In the genomic region with DNA sequence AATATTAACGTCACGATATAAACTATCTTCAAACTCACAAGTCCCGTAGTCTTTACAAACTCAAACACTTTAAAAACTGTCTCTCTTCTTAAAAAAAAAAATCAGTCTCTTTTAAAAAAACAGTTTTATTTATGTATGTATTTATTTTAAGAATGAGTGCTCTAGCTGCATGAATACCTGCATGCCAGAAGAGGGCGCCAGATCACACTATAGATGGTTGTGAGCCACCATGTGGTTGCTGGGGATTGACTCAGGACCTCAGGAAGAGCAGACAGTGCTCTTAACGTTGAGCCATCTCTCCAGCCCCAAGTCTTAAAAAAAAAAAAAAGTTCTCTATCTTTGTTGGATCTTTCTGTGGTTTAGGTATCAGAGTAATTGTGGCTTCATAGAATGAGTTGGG, we compare ENCODE assay signal across 18 mouse cellular contexts. TPM values are rescaled to one million over a fixed set of nuclear protein-coding genes. Genes with fewer than 3 reads are reported as not detected.
A peak's percentile ranks its signal among the peaks of the same experiment; 100 is the strongest.
DNase-seq lines count a peak whose midpoint lies in the region; ATAC-seq and TF ChIP-seq lines count a peak whose summit lies in the region.
"Had no signal": no experiment of that assay in that cellular context is flagged by ENCODE, and none has a peak within 500 bp of the region (broad histone marks: within the 10 kb centered on the region; RNA-seq: fewer than 3 reads in every experiment).

No protein-coding gene starts in this region.

- TF ChIP-seq RAD21 in MEL (IDR thresholded peaks at IDR 0.05; ENCODE audit: low read depth, low read length): peak; percentile 25

- H3K27me3 ChIP-seq in forebrain, postnatal 0 days (ENCODE audit: insufficient read depth, low read length): no peaks in the 10 kb centered on the region
- no peaks in the 10 kb centered on the region for H3K27me3 ChIP-seq in forebrain, embryonic 16.5 days (replicated peaks; ENCODE audit: control insufficient read depth, insufficient read depth, low read length)
- H3K27me3 ChIP-seq in lung, postnatal 0 days (replicated peaks; ENCODE audit: insufficient read depth, low read length): no peaks in the 10 kb centered on the region
- peaks cover 0 to 1% of the 10 kb centered on the region in 2 experiments; a peak in 1 of 4 replicates for H3K27me3 ChIP-seq in MEL (ENCODE audit: control insufficient read depth in 1 of 2, insufficient read depth in 2 of 2, low read length in 2 of 2)
- H3K27me3 ChIP-seq in liver, postnatal 0 days (ENCODE audit: insufficient read depth, low read length): no peaks in the 10 kb centered on the region
- H3K27me3 ChIP-seq: limb, embryonic 15.5 days; neural tube, embryonic 13.5 days had no signal

- TF ChIP-seq EP300 in lung, postnatal 0 days (IDR thresholded peaks at IDR 0.05): no peak
- no peak for TF ChIP-seq EP300 in MEL (IDR thresholded peaks at IDR 0.05; ENCODE audit: low read depth in 1 of 2, low read length in 2 of 2)
- no peak for TF ChIP-seq EP300 in liver, postnatal 0 days (IDR thresholded peaks at IDR 0.05; ENCODE audit: low read depth)

- no peak overlapping the region for H3K9ac ChIP-seq in forebrain, postnatal 0 days
- H3K9ac ChIP-seq in forebrain, embryonic 16.5 days (replicated peaks; ENCODE audit: low read depth, low read length): no peak overlapping the region
- H3K9ac ChIP-seq in lung, postnatal 0 days (replicated peaks; ENCODE audit: low read depth): no peak overlapping the region
- no peak overlapping the region for H3K9ac ChIP-seq in MEL (ENCODE audit: control insufficient read depth, low read depth, low read length, poor library complexity, severe bottlenecking)
- H3K9ac ChIP-seq in liver, postnatal 0 days (replicated peaks): no peak overlapping the region
- H3K9ac ChIP-seq: limb, embryonic 15.5 days; neural tube, embryonic 13.5 days had no signal

- no peak for TF ChIP-seq POLR2A in MEL (IDR thresholded peaks at IDR 0.05; ENCODE audit: control insufficient read depth in 1 of 2, insufficient read depth in 1 of 2, low read depth in 1 of 2, low read length in 2 of 2, poor library complexity in 1 of 2)

- no peaks in the 10 kb centered on the region for H3K4me1 ChIP-seq in forebrain, postnatal 0 days (ENCODE audit: insufficient read depth)
- H3K4me1 ChIP-seq in forebrain, embryonic 16.5 days (replicated peaks; ENCODE audit: control insufficient read depth, insufficient read depth, low read length): no peaks in the 10 kb centered on the region
- H3K4me1 ChIP-seq in lung, postnatal 0 days (ENCODE audit: insufficient read depth, low read depth, low read length): no peaks in the 10 kb centered on the region
- H3K4me1 ChIP-seq in MEL (ENCODE audit: control insufficient read depth in 1 of 2, insufficient read depth in 2 of 2, low read length in 2 of 2): no peaks in the 10 kb centered on the region; a peak in 1 of 4 replicates
- no peaks in the 10 kb centered on the region for H3K4me1 ChIP-seq in liver, postnatal 0 days (ENCODE audit: insufficient read depth)
- H3K4me1 ChIP-seq: neural tube, embryonic 13.5 days had no signal

- no peak for ATAC-seq in forebrain, postnatal 0 days
- no peak for ATAC-seq in forebrain, embryonic 16.5 days
- no peak for ATAC-seq in lung, postnatal 0 days
- no peak for ATAC-seq in liver, postnatal 0 days
- ATAC-seq: intestine, embryonic 16.5 days had no signal

- peak; percentile 47 for TF ChIP-seq CTCF in forebrain, postnatal 0 days (IDR thresholded peaks at IDR 0.05; ENCODE audit: low read depth)
- TF ChIP-seq CTCF in lung, postnatal 0 days (IDR thresholded peaks at IDR 0.05): peak; percentile 58
- TF ChIP-seq CTCF in MEL (IDR thresholded peaks at IDR 0.05 in 2 of 3, conservative IDR thresholded peaks at IDR 0.05 in 1 of 3; ENCODE audit: control insufficient read depth in 1 of 3, insufficient read depth in 1 of 3, low read depth in 2 of 3, low read length in 3 of 3, poor library complexity in 1 of 3, severe bottlenecking in 1 of 3): peak; percentile 12 to 62 (median 59); a peak in 4 of 6 replicates
- TF ChIP-seq CTCF in liver, postnatal 0 days (IDR thresholded peaks at IDR 0.05; ENCODE audit: low read depth): peak; percentile 56

- no peak for DNase-seq in forebrain, postnatal 0 days
- DNase-seq in lung, postnatal 0 days (ENCODE audit: low spot score): no peak
- no peak for DNase-seq in lung, postnatal 4 days
- peak; percentile 72 for DNase-seq in MEL (ENCODE audit: low read depth, low spot score)
- DNase-seq in liver, postnatal 0 days: no peak
- DNase-seq in cerebellum, adult 8-10 months: no peak
- no peak for DNase-seq in urinary bladder, adult 2 months (ENCODE audit: low spot score)
- DNase-seq: adrenal gland, postnatal 14 days; gastrocnemius, postnatal 14 days; layer of hippocampus, adult 9-11 months had no signal

- no peaks in the 10 kb centered on the region for H3K36me3 ChIP-seq in forebrain, postnatal 0 days (ENCODE audit: insufficient read depth)
- H3K36me3 ChIP-seq in forebrain, embryonic 16.5 days (ENCODE audit: control insufficient read depth, insufficient read depth): no peaks in the 10 kb centered on the region
- H3K36me3 ChIP-seq in lung, postnatal 0 days (ENCODE audit: insufficient read depth, low read length): no peaks in the 10 kb centered on the region
- H3K36me3 ChIP-seq in MEL (ENCODE audit: control insufficient read depth in 1 of 2, insufficient read depth in 2 of 2, low read length in 2 of 2): no peaks in the 10 kb centered on the region
- H3K36me3 ChIP-seq in liver, postnatal 0 days (replicated peaks; ENCODE audit: insufficient read depth, low read length): no peaks in the 10 kb centered on the region
- H3K36me3 ChIP-seq: G1E; limb, embryonic 15.5 days; neural tube, embryonic 13.5 days had no signal

- no peaks in the 10 kb centered on the region for H3K79me2 ChIP-seq in MEL (ENCODE audit: control insufficient read depth, insufficient read depth, low read length, poor library complexity)

- 54% methylated on average over 5 of the region's 5 CpGs for WGBS in forebrain, postnatal 0 days
- 58% methylated on average over 5 of the region's 5 CpGs for WGBS in forebrain, embryonic 16.5 days
- WGBS in lung, postnatal 0 days: 56% methylated on average over 5 of the region's 5 CpGs
- 57% methylated on average over 5 of the region's 5 CpGs for WGBS in liver, postnatal 0 days (ENCODE audit: insufficient replicate concordance)

- no peaks in the 10 kb centered on the region for H3K9me3 ChIP-seq in forebrain, postnatal 0 days (ENCODE audit: low read length)
- no peaks in the 10 kb centered on the region for H3K9me3 ChIP-seq in forebrain, embryonic 16.5 days (ENCODE audit: control insufficient read depth, low read length)
- no peaks in the 10 kb centered on the region for H3K9me3 ChIP-seq in lung, postnatal 0 days (ENCODE audit: low read length)
- no peaks in the 10 kb centered on the region for H3K9me3 ChIP-seq in MEL (replicated peaks; ENCODE audit: insufficient read depth, low read length)
- H3K9me3 ChIP-seq in liver, postnatal 0 days (ENCODE audit: low read length): no peaks in the 10 kb centered on the region
- H3K9me3 ChIP-seq: G1E; limb, embryonic 15.5 days; neural tube, embryonic 13.5 days had no signal

- no peak overlapping the region for H3K4me3 ChIP-seq in forebrain, postnatal 0 days (ENCODE audit: low read depth, low read length)
- no peak overlapping the region for H3K4me3 ChIP-seq in forebrain, embryonic 16.5 days (replicated peaks; ENCODE audit: low read length)
- no peak overlapping the region for H3K4me3 ChIP-seq in lung, postnatal 0 days (ENCODE audit: low read depth, low read length)
- H3K4me3 ChIP-seq in MEL (ENCODE audit: control insufficient read depth in 1 of 2, insufficient read depth in 1 of 2, low read depth in 2 of 2, low read length in 2 of 2): no peak overlapping the region
- no peak overlapping the region for H3K4me3 ChIP-seq in liver, postnatal 0 days (ENCODE audit: low read depth, low read length)
- H3K4me3 ChIP-seq: erythroblast, embryonic 14.5 days; limb, embryonic 15.5 days; neural tube, embryonic 13.5 days had no signal

- H3K27ac ChIP-seq in forebrain, postnatal 0 days (ENCODE audit: low read depth, low read length): no peak overlapping the region
- H3K27ac ChIP-seq in forebrain, embryonic 16.5 days (ENCODE audit: low read length): no peak overlapping the region
- no peak overlapping the region for H3K27ac ChIP-seq in lung, postnatal 0 days (ENCODE audit: low read length)
- no peak overlapping the region for H3K27ac ChIP-seq in MEL (ENCODE audit: control insufficient read depth, low read depth, low read length)
- H3K27ac ChIP-seq in liver, postnatal 0 days (ENCODE audit: low read depth): no peak overlapping the region
- H3K27ac ChIP-seq: limb, embryonic 15.5 days; neural tube, embryonic 13.5 days had no signal

- H3K4me2 ChIP-seq in forebrain, postnatal 0 days (ENCODE audit: low read depth): no peak overlapping the region
- no peak overlapping the region for H3K4me2 ChIP-seq in forebrain, embryonic 16.5 days (ENCODE audit: low read length)
- H3K4me2 ChIP-seq in lung, postnatal 0 days (replicated peaks; ENCODE audit: low read depth, low read length): no peak overlapping the region
- no peak overlapping the region for H3K4me2 ChIP-seq in liver, postnatal 0 days (ENCODE audit: low read depth, low read length)
- H3K4me2 ChIP-seq: limb, embryonic 15.5 days; neural tube, embryonic 13.5 days had no signal

RNA-seq across cellular contexts. Expression of gene Defb25, which starts 5.5 kb away (rescaled TPM):
- not detected in 2 replicates for total RNA-seq in forebrain, postnatal 0 days (2014; rRNA removed)
- not detected in 2 replicates for polyA plus RNA-seq in forebrain, postnatal 0 days (2015; fragmentation: Nextera tagmentation; extraction: Ambion mirVana)
- not detected in 2 replicates for polyA plus RNA-seq in forebrain, embryonic 16.5 days (2015; fragmentation: Nextera tagmentation; extraction: Ambion mirVana)
- 3.0 and 4.9 TPM in 2 replicates for polyA plus RNA-seq in lung, postnatal 0 days (2015; fragmentation: Nextera tagmentation; extraction: Ambion mirVana)
- not detected in 2 replicates for total RNA-seq in MEL (2012; rRNA removed)
- not detected for polyA plus RNA-seq in MEL (2012; ENCODE audit: insufficient read depth in 1 of 2, insufficient read length in 2 of 2, low read depth in 1 of 2, low replicate concordance in 2 of 2, missing spikeins in 1 of 2)
- polyA plus RNA-seq in liver, postnatal 0 days (2015; fragmentation: Nextera tagmentation; extraction: Ambion mirVana): 0.49 TPM in 1 of 2 replicates, not detected in the other
- polyA plus RNA-seq in urinary bladder, adult 2 months (2012; rRNA removed): 0.78 and 0.95 TPM in 2 replicates
- total RNA-seq: G1E had no signal
- polyA plus RNA-seq: erythroblast, embryonic 14.5 days; G1E; neural tube, embryonic 13.5 days; small intestine, adult 2 months had no signal

RNA-seq across cellular contexts. Expression of gene Rem1, which starts 9.4 kb away (rescaled TPM):
- total RNA-seq in forebrain, postnatal 0 days (2014; rRNA removed): 0.46 and 2.7 TPM in 2 replicates
- polyA plus RNA-seq in forebrain, postnatal 0 days (2015; fragmentation: Nextera tagmentation; extraction: Ambion mirVana): 0.44 and 0.53 TPM in 2 replicates
- 0.32 and 0.67 TPM in 2 replicates for polyA plus RNA-seq in forebrain, embryonic 16.5 days (2015; fragmentation: Nextera tagmentation; extraction: Ambion mirVana)
- polyA plus RNA-seq in lung, postnatal 0 days (2015; fragmentation: Nextera tagmentation; extraction: Ambion mirVana): 32.2 and 34.0 TPM in 2 replicates
- total RNA-seq in MEL (2012; rRNA removed): not detected in 2 replicates
- not detected for polyA plus RNA-seq in MEL (2012; ENCODE audit: insufficient read depth in 1 of 2, insufficient read length in 2 of 2, low read depth in 1 of 2, low replicate concordance in 2 of 2, missing spikeins in 1 of 2)
- 0.81 and 1.6 TPM in 2 replicates for polyA plus RNA-seq in liver, postnatal 0 days (2015; fragmentation: Nextera tagmentation; extraction: Ambion mirVana)
- 9.4 and 11.7 TPM in 2 replicates for polyA plus RNA-seq in urinary bladder, adult 2 months (2012; rRNA removed)
- total RNA-seq: G1E had no signal
- polyA plus RNA-seq: erythroblast, embryonic 14.5 days; G1E had no signal

RNA-seq across cellular contexts. Expression of gene Defb36, which starts 13.2 kb away (rescaled TPM):
- total RNA-seq in forebrain, postnatal 0 days (2014; rRNA removed): not detected in 2 replicates
- not detected in 2 replicates for polyA plus RNA-seq in forebrain, postnatal 0 days (2015; fragmentation: Nextera tagmentation; extraction: Ambion mirVana)
- polyA plus RNA-seq in forebrain, embryonic 16.5 days (2015; fragmentation: Nextera tagmentation; extraction: Ambion mirVana): not detected in 2 replicates
- not detected in 2 replicates for polyA plus RNA-seq in lung, postnatal 0 days (2015; fragmentation: Nextera tagmentation; extraction: Ambion mirVana)
- not detected in 2 replicates for total RNA-seq in MEL (2012; rRNA removed)
- not detected for polyA plus RNA-seq in MEL (2012; ENCODE audit: insufficient read depth in 1 of 2, insufficient read length in 2 of 2, low read depth in 1 of 2, low replicate concordance in 2 of 2, missing spikeins in 1 of 2)
- polyA plus RNA-seq in liver, postnatal 0 days (2015; fragmentation: Nextera tagmentation; extraction: Ambion mirVana): not detected in 2 replicates
- not detected in 2 replicates for polyA plus RNA-seq in urinary bladder, adult 2 months (2012; rRNA removed)
- total RNA-seq: adrenal gland, postnatal 14 days; G1E; gastrocnemius, postnatal 14 days had no signal
- polyA plus RNA-seq: erythroblast, embryonic 14.5 days; G1E; heart, embryonic 16.5 days; intestine, embryonic 16.5 days; limb, embryonic 15.5 days; neural tube, embryonic 13.5 days; small intestine, adult 2 months had no signal

RNA-seq across cellular contexts. Expression of gene Defb45, which starts 18.2 kb away (rescaled TPM):
- total RNA-seq in forebrain, postnatal 0 days (2014; rRNA removed): not detected in 2 replicates
- not detected in 2 replicates for polyA plus RNA-seq in forebrain, postnatal 0 days (2015; fragmentation: Nextera tagmentation; extraction: Ambion mirVana)
- polyA plus RNA-seq in forebrain, embryonic 16.5 days (2015; fragmentation: Nextera tagmentation; extraction: Ambion mirVana): not detected in 2 replicates
- not detected in 2 replicates for polyA plus RNA-seq in lung, postnatal 0 days (2015; fragmentation: Nextera tagmentation; extraction: Ambion mirVana)
- not detected in 2 replicates for total RNA-seq in MEL (2012; rRNA removed)
- not detected for polyA plus RNA-seq in MEL (2012; ENCODE audit: insufficient read depth in 1 of 2, insufficient read length in 2 of 2, low read depth in 1 of 2, low replicate concordance in 2 of 2, missing spikeins in 1 of 2)
- not detected in 2 replicates for polyA plus RNA-seq in liver, postnatal 0 days (2015; fragmentation: Nextera tagmentation; extraction: Ambion mirVana)
- polyA plus RNA-seq in urinary bladder, adult 2 months (2012; rRNA removed): 0.21 TPM in 1 of 2 replicates, not detected in the other
- total RNA-seq: adrenal gland, postnatal 14 days; G1E; gastrocnemius, postnatal 14 days had no signal
- polyA plus RNA-seq: erythroblast, embryonic 14.5 days; G1E; heart, embryonic 16.5 days; intestine, embryonic 16.5 days; limb, embryonic 15.5 days; neural tube, embryonic 13.5 days; small intestine, adult 2 months had no signal

RNA-seq across cellular contexts. Expression of gene Defb19, which starts 37.3 kb away (rescaled TPM):
- total RNA-seq in forebrain, postnatal 0 days (2014; rRNA removed): not detected in 2 replicates
- polyA plus RNA-seq in forebrain, postnatal 0 days (2015; fragmentation: Nextera tagmentation; extraction: Ambion mirVana): not detected in 2 replicates
- polyA plus RNA-seq in forebrain, embryonic 16.5 days (2015; fragmentation: Nextera tagmentation; extraction: Ambion mirVana): not detected in 2 replicates
- 0.36 TPM in 1 of 2 replicates, not detected in the other for polyA plus RNA-seq in lung, postnatal 0 days (2015; fragmentation: Nextera tagmentation; extraction: Ambion mirVana)
- total RNA-seq in MEL (2012; rRNA removed): not detected in 2 replicates
- polyA plus RNA-seq in MEL (2012; ENCODE audit: insufficient read depth in 1 of 2, insufficient read length in 2 of 2, low read depth in 1 of 2, low replicate concordance in 2 of 2, missing spikeins in 1 of 2): not detected
- polyA plus RNA-seq in liver, postnatal 0 days (2015; fragmentation: Nextera tagmentation; extraction: Ambion mirVana): not detected in 2 replicates
- polyA plus RNA-seq in urinary bladder, adult 2 months (2012; rRNA removed): not detected in 2 replicates
- total RNA-seq: G1E; gastrocnemius, postnatal 14 days had no signal
- polyA plus RNA-seq: erythroblast, embryonic 14.5 days; G1E; intestine, embryonic 16.5 days; limb, embryonic 15.5 days; neural tube, embryonic 13.5 days; small intestine, adult 2 months had no signal
